Mouse (Mus musculus): ENCODE results near the gene Obox8.

GRCm38 (mm10) chr7:14308671-14309070 lies 24.7 kb downstream of the Obox8 start:
- TF ChIP-seq EP300 (IDR thresholded peaks at IDR 0.05; ENCODE audit: insufficient read depth, low read depth, low read length): no peak
- TF ChIP-seq CTCF (IDR thresholded peaks at IDR 0.05; ENCODE audit: low read depth, low read length): no peak

All from ES-Bruce4 (cell line).